Mouse (Mus musculus): Measurements from ENCODE around the gene Ccdc13.
A peak's percentile ranks its signal among the peaks of the same experiment; 100 is the strongest.

Gene Ccdc13

GRCm38 (mm10) chr9:121846526-121847118 lies 7.4 kb upstream of the Ccdc13 start:
- DNase-seq (ENCODE audit: low read depth, low spot score): no peak

DNA sequence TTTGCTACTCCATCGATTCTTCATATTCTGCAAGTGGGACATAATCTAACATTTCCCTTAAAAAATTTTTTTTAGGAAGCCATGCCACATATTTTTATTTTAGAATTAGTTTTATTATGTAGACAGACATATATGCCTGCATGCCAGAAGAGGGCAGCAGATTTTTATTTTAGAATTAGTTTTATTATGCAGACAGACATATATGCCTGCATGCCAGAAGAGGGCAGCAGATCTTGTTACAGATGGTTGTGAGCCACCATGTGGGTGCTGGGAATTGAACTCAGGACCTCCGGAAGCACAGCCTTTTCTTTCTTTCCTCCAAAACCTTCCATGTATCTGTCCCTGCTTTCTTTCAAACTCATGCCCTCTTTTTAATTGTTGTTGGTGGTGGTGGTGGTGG lies 3.7 kb upstream of the Ccdc13 start:
- DNase-seq (ENCODE audit: low read depth, low spot score): no peak

DNA sequence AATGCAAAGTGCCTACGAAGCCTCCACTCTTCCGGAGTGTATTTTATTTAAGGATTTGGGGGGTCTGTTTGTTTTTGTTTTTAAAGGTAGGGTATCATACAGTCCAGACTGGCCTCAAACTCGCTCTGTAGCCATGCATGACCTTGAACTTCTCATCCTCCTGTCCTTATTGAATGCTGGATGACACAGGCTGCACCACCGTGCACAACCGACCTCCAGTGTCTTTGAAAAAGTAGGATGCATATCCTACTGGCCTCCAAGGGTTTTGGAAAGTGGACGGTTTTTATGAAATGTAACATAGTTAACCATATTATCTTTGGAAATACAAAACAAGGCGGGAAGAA lies 333 bp upstream of the Ccdc13 start:
- DNase-seq (ENCODE audit: low read depth, low spot score): no peak

DNA sequence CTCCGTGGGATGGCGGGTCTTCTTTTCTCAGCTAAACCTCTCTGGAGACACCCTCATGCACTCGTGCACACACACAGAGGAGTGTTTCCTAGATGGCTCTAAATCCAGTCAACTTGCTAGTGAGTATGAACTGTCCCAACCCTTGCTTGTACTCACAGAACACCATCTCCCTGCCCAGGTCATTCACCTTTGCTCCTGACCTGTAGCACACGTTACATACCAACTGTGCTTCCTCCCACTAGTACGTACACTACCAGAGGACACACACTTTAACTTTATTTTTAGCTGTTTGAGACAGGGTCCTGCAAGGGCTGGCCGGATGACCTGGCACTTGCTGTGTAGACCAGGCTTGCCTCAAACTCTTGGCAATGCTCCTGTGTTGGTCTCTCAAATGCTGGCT lies 1.3 kb downstream of the Ccdc13 start:
- DNase-seq (ENCODE audit: low read depth, low spot score): no peak

DNA sequence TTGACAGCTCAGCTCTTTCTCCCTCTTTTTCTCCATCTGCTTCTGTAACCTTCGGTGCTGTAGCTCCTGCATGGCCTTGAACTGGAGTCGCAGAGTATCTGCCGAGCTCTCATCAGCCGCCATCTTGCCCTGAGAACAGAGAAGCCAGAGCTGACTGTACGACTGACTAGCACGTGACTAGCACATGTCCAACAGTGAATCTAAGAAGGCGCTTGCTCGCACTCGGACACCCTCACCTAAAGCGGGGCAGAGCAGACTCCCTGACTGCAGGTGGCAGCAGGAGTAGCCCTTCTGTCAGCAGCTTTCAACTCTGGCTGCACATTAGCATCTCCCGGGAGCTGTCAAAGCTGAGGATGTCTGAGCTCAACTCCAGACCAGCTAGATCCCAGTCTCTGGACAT lies 5.4 kb downstream of the Ccdc13 start:
- DNase-seq (ENCODE audit: low read depth, low spot score): no peak

DNA sequence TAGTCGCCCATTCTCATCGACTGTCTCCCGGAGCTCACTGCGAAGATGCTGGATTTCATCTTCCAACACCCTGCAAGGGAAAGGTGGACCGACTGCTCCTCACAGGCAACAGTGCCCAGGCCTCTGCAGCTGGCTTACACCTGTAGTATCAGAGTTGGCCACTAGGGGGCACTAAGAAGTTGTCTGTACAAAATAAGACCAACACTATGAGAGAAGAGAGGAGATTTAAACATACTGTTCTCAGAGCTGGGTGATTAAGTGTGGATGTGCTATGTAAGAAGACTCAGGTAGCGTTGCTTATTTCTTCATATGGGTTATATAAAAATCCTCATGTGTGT lies 8.3 kb downstream of the Ccdc13 start:
- peak; percentile 71 for DNase-seq (ENCODE audit: low read depth, low spot score)

DNA sequence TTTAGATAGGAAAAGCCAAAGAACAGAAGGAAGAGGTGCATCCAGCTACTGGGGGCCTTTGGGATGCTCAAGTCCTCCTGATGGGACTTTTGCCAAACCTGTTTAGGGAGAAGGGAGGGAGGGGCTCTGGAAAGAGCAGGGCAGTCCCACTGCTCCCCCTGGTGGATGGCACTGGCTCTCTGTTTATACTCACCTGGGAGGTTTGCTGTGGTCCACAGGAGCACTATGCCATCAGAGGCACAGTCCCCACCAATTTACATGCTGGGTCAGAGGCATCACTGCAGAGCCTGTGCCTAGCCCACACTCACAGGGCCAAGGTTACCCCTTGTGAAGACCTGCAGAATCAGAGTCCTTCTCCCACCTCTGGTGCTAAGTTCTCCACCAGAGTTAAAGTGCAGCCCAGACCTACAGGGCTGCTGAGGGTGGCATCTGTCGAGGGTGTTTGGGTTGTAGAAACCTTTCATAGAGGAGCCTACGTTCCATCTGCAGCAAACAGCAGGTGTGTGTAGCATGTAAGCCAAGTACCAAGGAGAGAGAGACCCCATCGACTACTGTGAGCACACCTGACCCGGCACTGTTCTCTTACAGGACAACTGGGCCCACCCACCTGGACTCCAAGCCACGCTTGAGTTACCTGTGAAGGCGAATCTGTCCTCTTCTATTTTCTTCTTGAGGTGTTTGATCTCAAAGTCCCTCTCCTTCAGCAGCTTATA lies 8.9 kb downstream of the Ccdc13 start:
- DNase-seq (ENCODE audit: low read depth, low spot score): no peak

- DNase-seq (ENCODE audit: low read depth, low spot score): no peak
These were observed 9.8 kb downstream of the Ccdc13 start for GRCm38 (mm10) chr9:121829270-121829992.

GRCm38 (mm10) chr9:121828314-121828713 lies 10.9 kb downstream of the Ccdc13 start:
- DNase-seq (ENCODE audit: low read depth, low spot score): no peak

DNA sequence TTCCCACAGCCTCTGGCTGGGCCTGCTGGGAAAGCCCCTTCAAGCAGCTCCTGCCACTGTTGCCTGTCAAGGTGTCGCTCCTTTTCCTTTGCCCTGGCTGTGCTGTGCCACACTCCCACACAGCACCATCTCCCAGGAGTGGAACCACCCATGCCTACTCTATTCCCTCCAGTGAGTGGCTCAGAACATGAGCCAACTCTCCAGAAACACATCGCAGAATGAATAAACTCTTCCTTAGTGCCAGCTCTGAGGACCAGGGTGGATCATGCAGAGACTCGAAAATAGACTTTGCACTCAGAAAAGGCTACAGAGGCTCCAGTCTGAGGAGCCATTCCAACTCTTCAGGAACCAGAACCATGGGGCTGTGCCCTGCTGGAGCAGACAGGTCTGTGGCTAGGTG lies 12.9 kb downstream of the Ccdc13 start:
- no peak for DNase-seq (ENCODE audit: low read depth, low spot score)

DNA sequence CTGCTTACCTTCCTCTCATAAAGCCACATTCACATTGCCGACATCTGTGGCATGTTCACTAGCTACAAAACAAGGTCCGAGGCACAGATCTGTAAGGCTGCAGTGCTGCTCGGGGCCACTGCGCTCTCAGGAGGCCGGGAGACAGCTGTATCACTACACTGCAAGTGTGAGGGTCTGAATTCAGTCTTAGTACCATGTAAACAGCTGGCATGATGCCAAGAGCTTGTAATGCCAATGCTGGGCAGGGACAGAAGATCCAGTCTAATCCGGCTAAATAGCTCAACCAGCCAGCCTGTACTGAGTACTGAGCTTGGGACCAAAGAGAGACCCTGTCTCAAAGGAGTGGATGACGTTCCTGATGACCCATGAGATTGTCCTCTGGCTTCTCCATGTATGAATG lies 15.3 kb downstream of the Ccdc13 start:
- DNase-seq (ENCODE audit: low read depth, low spot score): no peak

DNA sequence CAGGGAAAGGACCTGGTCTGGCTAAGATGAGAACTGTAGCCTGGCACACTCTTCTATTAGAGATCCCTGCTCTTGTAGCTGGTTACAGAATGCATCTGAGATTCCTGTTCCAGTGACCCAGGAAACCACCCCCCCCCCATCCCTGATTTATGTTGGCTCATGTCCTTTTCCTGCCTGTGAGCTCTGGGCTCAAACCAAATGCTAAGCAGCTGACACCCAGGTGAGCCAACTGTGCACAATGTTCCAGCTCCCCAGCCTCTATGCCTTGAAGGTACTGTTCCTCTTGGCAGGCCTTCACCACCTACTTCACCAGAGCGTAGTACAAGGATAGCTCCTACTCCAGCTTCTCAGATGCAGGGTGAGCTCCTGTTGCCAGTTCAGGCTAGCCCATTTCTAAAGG lies 16.2 kb downstream of the Ccdc13 start:
- DNase-seq (ENCODE audit: low read depth, low spot score): no peak

DNA sequence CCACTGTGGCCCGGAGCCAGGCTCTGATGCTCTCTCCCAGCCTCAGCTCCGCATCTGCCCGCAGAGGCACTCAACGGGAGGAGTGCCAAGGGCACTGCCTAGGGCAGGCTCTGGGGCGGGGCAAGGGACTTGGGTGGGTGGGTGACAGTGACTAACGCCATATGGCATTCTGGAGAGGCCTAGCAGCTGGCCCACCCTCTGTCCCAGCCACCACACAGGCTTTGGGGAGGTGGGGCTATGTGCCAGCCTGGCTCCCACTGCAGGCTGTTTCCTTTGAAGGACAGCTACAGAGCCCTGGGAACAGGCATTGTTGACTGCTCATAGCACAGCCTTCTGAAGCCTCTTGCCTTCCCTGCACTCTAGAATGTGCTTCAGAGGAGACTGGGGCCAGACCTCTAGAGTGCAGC lies 16.7 kb downstream of the Ccdc13 start:
- no peak for DNase-seq (ENCODE audit: low read depth, low spot score)

GRCm38 (mm10) chr9:121820765-121821164 lies 18.5 kb downstream of the Ccdc13 start:
- no peak for DNase-seq (ENCODE audit: low read depth, low spot score)

DNA sequence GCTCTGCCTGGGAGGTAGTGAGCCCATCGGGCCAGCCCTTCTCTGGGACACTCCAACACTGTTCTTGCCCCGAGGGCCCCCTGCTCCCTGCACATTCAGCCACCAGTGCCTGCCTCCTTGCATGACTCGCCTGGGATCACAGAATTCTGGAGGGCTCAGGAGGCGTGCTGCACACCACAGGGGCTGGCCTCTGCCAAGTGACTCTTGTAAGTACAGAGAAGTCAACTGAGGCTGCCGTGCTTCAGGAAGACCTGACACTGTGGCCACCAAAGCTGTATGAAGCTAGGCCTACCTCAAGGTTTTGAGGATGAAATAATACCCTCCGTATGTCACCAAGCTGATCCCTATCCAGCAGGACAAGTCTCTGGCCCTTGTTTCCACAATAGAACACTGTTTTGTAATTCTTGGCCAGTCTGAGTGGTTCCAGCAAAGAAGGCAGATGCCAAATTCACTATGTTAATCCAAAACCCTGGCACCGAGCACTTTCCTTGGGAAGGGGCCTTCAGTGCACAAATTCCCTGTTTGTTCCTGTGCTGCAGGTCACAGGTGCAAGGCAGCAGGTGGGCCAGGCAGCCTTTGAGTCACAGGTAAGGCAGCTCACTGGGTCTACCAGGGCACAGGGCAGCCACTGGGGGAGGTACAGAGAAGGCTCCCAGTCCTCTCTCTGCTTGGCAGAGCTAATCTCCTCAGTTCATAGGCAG lies 19.3 kb downstream of the Ccdc13 start:
- no peak for DNase-seq (ENCODE audit: low read depth, low spot score)

GRCm38 (mm10) chr9:121819073-121819770 lies 20.0 kb downstream of the Ccdc13 start:
- DNase-seq (ENCODE audit: low read depth, low spot score): no peak

DNA sequence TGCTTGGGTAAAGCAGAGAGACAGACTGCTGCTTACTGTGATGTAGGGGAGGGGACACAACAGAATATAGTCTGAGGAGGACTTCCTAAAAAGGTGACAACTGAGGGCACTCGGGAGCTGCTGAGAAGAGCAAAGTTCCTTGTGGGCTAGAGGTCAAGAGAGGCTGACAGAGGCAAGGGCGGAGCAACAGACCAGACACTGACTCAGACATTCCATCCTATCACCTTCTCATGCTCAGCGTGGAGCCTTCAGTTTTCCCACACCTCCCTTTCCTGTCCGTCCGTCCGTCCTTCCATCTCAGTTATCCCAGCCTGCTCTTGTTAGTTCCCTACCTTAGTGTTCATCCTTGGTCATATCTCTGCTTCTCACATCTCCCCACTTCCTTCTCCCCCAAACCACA lies 24.1 kb downstream of the Ccdc13 start:
- DNase-seq (ENCODE audit: low read depth, low spot score): no peak

GRCm38 (mm10) chr9:121810081-121810821 lies 29.0 kb downstream of the Ccdc13 start:
- no peak for DNase-seq (ENCODE audit: low read depth, low spot score)

GRCm38 (mm10) chr9:121808511-121808910 lies 30.8 kb downstream of the Ccdc13 start:
- no peak for DNase-seq (ENCODE audit: low read depth, low spot score)

DNA sequence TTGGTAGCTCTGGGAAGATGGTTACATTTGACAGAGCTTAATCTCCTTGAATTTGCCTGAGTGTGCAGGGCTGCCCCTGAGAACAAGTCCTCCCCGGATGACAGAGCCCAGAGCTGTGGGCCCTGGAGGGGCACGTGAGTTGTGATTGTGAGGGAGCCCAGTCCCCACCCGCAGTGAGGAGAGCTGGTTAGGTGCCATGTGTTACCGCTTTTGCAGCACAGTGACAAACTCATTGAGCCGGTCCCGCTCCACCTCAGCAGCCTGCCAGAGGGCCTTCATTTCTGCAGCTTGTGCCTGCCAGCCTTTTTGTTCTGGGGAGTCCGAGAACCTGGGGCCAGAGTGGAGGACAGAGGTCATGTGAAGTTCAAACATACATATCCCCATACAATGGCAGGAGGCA lies 31.3 kb downstream of the Ccdc13 start:
- DNase-seq (ENCODE audit: low read depth, low spot score): no peak

DNA sequence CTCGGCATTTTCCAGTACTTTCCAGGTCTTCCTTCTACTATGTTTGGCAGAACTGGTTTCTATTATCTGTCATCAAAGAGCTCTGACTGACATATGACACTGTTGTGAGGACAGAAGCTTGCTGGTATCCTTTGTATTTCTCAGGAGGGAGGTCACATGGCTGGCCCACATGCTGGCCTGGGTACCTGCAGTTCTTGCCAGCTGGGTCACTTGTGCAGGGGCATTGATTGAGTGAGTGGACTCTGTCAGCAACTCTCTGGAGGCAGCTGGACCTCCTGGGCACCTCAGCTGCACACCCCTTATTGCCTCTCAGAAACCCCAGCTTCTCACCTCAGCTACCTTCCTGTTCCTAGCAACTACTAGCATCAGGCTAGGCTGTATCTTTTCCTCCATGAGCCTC lies 31.7 kb downstream of the Ccdc13 start:
- DNase-seq (ENCODE audit: low read depth, low spot score): no peak

All from retina, adult 2 months (tissue).